Mouse (Mus musculus): ENCODE results near the gene Bicra.

The Bicra gene

DNA sequence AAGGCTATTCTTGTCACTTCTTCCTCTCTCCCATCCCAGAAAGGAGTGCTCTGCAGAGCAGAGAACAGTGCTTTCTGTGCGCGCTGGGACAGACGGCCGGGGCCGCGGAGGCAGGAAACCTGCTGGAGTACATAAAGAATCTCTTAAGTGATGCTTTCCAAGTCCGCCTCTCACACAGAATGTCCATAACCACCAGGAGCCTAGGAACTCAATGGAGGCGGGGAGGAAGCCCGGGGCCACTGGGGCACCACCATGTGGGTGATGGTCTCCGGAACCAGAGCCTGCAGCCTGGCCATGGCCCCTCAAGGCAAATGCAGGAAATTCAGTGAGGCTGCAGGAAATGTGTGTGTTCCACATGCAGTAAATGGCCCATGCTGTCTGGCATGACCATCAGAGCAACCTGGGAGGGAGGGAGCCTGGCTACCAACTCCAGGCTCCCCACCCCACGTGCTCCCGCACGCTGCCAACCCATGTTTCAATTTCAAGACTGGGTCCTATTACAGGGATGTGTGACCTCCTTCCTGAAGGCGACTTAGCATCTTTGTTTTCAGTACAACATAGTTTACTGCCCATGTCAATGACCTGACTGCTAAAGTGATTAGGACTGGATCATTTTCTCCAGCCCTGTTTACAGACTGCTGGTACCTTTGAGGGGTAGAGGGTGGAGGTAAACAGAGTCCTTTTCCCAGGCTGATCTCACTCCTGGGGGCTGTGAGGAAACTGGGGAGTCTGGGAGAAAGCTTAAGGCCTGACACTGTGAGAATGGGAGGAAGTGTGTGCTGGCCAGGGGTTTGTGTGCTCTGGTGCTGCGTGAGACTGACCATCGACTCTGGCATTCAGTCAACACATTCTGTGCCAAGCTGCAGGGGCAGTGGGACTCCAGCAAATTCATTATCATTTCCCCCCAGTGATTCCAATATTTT is 114.0 kb downstream of the Bicra start:
- DNase-seq = no peak

DNA sequence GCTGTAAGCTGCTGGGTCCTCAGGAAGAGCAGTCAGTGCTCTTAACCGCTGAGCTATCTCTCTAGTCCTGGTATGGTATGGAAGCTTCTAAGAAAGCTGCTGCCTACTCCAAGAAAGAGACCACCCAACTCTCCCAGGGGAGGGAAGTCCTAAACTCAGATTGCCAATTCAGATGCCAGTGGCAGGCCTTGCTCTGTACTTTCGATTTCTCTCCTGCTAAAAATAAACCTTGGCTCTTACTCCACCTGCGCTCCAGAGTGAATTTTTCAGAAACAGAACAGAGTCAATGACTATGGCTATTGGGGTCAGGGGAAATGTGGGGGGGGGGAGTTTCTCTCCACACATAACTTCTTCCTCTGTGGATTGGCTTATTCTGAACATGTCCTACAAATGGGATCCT is 116.1 kb downstream of the Bicra start:
- no peak for DNase-seq

DNA sequence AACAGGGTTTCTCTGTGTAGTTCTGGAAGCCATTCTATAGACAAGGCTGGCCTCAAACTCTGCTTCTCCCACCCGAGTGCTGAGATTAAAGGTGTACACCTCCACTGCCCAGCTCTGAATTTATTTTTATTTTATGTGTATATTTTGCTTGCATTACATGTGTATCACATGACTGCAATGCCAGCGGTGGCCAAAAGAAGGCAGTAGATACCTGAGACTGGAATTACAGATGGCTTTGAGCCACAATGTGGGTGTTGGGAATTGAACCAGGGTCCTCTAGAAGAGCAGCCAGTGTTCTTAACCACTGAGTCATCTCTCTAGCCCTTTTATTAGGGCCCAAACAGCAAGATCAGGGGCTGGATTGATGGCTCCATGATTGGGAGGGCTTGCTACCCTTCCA is 117.2 kb downstream of the Bicra start:
- DNase-seq = no peak

DNA sequence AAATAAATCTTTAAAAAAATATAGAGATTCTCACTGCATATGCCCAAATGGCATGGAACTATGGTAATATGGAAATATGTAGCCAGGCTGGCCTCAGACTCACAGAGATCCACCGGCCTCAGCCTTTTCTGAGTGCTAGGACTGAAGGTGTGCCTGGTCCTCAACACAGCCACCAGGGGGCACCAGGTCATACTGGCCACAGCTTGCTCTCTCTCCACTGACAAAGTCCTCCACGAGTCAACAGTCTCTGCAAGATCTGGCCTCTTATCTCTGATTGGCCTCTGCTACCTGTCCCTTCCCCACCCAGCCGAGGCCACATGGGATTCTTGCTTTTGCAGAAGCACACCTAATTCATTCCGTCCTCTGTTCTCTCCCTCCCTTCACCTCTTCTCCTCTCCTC is 117.8 kb downstream of the Bicra start:
- peak; percentile 83 for DNase-seq

DNA sequence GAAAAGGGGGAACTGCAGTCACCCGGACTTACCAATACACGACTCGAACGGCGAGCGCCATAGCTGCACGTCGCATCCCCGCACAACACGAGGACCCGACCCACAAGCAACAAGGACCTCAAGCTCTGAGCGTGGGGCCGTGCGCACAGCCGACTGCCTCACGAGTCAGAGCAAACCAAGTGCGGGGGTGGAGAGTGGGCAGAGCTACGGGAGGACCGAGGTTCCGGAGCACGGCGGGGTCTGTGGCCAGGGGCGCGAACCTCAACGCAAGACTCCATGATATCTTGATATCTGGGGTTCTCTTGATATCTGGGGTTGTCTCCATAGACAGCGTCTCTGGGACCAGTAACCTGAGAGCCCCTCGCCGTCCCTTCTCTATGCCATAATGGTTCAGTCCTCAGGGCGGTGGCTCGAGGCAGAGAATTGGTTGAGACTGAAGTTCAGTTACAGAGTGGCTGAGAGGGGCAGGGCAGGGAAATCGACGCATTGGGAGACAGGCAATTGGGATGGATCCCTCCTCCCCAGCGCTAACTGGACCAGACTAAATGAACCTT is 125.4 kb downstream of the Bicra start, which contains the start of gene Selenow:
TSS of gene Selenow (minus strand) at position 183 of the 554 bp plus-strand sequence.
- peak; percentile 93 for DNase-seq

DNA sequence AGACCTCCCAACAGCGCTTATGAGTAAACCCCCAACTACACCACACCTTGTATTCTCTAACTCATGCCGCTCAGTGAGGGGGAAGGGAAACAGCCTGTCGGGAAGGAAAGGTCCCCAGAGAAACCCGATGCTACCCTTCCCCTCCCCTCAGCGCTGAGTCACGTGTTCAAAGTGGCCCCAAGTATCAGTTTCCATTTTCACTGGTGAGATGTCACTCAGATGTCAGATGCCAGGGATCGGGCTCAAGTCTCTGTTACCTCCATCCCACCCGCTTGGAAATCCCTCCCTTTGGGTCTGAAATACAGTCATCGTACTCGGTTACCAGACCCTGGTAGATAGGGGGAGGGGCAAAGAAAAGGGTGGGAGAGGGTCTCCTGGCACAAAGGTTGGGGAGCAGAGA is 125.9 kb downstream of the Bicra start:
- peak; percentile 52 for DNase-seq
